Mouse (Mus musculus) lung, adult 2 months (tissue): Measurements from ENCODE around the gene Sept8.

ENCODE experiments used
- CTCF ChIP-seq: fragments of 200-500 bp; IDR thresholded peaks from 2 replicates; pipeline ENCODE4 v1.5.1; 2011; ENCODE audit warnings: mild to moderate bottlenecking, low read length, control low read depth; ENCODE audit not compliant: insufficient read depth
- POLR2A ChIP-seq: fragments of 200-500 bp; IDR thresholded peaks from 2 replicates; pipeline ENCODE4 v1.6.1; 2011; ENCODE audit warnings: low read depth, mild to moderate bottlenecking, control low read depth, low read length, borderline replicate concordance; ENCODE audit errors: extremely low read depth

DNA sequence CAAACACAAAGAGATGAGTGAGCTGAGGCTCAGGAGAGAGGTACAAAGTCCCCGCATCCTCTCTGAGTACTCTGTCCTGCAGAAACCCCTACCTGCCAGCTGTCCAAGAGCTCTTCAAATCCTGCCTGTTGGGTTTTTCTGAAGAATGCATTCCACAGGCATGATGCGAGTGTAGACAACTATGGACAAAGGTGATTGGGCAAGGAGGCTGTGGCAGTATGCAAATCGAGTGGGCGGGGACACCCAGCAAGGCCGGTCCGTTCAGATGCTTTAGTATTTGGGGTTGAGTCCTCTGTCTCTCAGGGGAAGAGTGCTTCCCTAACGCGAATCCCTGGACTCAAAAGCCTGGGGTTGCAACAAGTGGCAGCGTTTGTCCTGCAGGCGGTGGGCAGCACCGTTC is 18.5 kb upstream of the Sept8 start:
- no peak for TF ChIP-seq CTCF
- no peak for TF ChIP-seq POLR2A
